Mouse (Mus musculus) mouse embryonic stem cell (cell line): ENCODE data around the gene Mybpc2.

Experiments used
- in situ Hi-C, 2 experiments: fragments of 300-500 bp; cut with MboI; formaldehyde crosslinking; loops; 1 replicate in 1 of 2; 3 replicates in 1 of 2; pipeline ENCODE4 v1.14.3; 2019 to 2020; ENCODE audit warnings: low sequenced_read_pairs in 2 of 2, low pct_unique_long_range_greater_than_20kb in 1 of 2, mixed read lengths in 1 of 2; ENCODE audit not compliant: unreplicated experiment in 1 of 2

Gene Mybpc2

DNA sequence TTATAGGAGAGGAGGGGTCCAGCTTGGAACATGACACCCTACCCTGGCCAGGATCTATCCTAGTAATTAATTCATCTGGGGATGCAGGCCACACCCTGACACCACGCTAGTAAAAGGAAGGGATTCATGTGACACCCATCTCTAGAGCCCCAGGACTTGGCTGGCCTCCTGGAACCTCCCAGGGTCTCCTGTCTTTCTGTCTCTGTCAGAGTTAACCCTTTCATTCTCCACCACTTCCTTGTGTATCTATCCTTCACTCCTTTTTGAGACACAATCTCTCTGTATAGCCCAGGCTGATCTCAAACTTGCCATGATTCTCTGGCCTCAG is 51.9 kb downstream of the Mybpc2 start:
- in situ Hi-C loops, result no loop called here

DNA sequence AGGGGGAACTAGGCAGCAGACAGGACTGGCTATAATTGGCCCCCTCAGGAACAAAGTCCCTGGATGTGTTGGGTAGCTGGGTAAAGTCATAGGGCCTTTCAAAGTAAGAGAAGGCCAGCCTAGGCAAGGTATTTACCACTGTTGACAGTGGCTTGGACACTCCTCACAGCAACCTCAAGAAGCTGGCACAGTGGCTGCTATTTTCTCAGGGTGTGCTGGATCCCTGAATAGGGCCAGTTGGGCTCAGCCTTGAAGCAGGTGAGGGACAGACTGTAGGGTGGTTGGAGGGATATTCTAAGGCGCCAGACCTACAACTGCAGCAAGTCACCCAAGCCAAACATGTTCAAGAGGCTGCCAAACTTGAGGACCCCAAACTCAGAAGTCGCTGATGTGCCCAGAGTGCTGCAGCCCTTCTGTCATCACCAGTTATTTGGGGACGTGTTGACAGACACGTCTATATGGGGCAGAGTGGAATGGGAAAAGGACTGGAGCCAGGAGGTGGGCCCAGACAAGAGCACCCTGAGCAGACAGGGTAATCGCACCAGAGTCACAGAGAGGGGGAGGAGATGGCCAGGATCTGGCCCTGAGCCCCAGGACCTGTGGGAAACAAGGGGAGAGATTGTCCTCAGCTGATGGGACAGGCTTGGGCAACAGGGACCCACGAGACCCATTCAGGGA is 52.4 kb downstream of the Mybpc2 start:
- in situ Hi-C loops, result no loop called here

DNA sequence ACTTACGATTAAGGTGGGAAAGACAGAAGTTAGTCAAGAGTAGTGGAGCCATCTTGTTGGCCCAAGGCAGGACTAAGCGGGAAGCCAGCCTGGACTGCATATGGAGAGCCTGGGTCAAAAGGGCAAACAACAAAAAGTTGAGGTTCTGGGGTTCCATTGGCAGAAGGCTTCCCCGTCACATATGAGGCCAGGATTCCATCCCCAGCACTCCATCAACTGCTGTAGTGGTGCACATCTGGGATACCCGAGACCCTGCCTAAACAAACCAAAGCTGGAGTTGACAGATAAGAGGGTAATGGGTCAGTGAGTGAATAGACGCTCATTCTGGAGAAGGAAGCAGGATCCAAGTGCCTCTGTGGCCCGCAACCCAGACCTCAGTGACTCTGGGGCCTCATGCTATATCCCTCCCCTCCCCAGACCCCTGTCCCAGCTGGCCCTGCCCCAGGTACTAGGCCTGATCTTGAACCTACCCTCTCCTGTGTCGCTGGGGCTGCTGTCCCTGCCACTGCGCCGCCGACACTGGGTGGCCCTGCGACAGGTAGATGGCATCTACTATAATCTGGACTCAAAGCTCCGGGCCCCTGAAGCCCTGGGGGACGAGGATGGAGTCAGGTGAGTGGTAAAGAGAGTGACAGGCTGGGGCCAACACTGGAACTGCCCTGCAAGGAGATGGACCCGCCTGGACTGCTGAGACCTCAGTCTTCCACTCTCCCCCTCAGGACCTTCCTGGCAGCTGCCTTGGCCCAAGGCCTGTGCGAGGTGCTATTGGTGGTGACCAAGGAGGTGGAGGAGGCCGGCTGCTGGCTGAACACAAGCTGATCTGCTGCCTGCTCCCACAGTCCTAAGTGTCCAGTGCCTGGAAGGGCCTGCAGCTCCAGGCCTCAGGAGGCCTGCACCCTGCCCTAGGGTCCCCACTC is 53.5 kb downstream of the Mybpc2 start:
- in situ Hi-C loops, result no loop called here

DNA sequence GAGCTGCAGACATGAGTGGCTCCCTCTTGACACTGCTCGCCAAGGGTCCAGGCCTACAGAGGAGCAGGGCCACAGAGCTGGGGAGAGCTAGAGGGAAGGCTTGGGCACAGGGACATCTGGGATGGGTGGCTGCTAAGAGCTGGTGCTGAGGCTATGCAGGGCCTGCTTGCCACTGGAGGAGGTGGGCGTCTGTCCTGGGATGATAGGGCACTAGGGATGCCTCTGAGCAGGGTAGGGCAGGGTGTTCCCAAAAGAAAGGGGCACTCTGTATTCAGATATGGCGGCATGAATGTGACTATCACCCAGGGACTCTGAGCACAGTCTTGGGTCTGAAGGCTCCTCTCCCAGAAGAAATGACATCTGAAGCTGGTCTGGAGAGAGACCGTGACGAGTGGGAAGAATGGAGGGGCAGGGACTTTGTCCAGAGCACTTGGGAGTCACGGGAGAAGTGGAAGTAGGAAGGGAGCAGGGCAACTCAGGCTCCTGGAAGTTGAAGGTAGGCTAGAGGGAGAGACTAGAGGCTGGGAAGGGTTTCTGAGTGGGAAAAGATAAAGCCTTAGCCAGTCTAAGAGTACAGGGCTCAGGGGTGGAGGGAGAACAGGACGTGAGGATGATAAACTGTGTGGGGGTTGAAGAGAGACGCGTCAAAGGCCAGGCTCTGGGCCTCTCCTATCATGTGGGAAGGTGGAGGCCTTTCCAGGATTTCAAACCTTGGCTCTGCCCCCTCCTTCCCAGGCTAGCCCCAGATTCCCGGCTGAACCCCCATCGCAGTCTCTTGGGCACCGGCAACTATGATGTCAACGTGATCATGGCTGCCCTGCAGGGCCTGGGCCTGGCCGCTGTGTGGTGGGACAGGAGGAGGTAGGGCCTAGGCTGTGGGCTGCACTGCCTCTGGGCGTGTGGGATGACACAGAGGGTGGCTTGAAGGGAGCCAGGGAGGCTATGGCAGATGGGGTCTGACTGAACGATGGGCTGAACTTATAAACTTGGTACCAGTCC is 54.5 kb downstream of the Mybpc2 start:
- in situ Hi-C loops, result no loop called here

DNA sequence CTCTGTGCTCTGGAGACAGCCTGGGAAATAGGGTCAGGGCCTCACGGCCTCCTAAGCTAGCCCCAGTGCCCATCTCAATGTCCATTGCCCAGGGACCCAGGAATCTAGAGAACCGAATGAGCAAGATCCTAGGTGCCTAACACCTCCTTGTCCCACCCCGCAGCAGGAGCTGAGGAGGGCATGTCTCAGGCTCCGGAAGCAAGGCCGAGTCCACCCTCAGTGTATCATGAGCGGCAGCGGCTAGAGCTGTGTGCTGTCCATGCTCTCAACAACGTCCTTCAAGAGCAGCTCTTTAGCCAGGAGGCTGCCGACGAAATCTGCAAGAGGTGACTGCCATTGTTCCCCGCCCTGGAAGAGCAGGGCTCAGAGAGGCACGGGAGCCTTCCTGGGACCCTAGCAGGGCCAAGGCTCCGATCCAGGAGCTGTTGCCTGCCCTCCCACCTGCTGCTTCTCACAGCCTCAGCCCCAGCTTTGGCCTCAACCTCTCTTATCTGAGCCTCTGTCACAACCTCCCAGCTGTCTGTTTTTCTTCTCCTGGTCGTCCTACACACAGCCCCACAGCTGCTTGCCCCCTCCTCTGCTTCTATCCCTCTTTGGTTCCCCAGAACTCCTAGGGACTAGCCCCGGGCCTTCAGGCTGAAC is 55.7 kb downstream of the Mybpc2 start:
- in situ Hi-C loops, result no loop called here

DNA sequence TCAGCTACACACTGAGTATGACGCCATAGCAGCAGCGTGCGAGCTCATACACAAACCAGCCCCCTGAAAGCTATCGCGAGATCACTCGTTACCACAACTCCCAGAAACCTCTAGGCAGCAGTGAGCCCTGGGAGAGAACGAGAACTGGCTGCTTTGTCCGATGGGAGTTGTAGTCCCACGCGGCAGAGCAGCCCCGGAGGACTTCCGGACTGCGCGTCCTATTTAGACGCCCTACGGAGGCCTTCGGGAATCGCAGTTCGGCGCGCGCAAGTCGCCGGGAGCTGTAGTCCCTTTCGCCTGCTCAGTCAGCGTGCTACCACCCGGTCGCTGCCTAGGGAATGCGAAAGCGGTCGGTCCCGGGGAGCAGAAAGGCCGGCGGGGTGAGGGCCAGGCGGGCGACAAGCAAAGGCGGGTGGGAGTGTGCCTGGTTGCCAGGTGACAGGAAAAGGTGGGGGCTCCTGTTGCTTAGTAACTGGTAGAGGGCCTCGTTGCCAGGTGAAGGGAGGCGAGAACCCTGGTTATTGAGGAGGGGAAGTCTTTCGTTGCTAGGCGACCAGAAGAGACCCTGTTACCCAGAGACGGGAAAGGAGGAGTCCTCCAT is 56.5 kb downstream of the Mybpc2 start, which contains the start of gene Josd2:
Gene Josd2 (plus strand): TSS at position 170 of the 601 bp plus-strand sequence.
- in situ Hi-C loops, result no loop called here

DNA sequence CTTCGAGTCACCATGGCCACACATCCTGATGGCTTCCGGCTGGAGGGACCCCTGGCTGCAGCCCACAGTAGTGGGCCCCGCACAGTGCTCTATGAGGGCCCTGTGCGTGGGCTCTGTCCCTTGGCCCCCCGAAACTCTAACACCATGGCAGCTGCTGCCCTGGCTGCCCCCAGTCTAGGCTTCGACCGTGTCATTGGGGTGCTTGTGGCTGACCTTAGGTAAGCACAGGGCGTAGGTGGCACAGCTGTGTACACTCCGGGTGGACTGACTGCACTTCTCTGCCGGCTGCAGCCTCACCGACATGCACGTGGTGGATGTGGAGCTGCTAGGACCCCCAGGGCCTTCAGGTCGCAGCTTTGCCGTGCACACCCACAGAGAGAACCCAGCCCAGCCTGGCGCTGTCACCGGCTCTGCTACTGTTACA is 57.6 kb downstream of the Mybpc2 start:
- in situ Hi-C loops, result no loop called here

DNA sequence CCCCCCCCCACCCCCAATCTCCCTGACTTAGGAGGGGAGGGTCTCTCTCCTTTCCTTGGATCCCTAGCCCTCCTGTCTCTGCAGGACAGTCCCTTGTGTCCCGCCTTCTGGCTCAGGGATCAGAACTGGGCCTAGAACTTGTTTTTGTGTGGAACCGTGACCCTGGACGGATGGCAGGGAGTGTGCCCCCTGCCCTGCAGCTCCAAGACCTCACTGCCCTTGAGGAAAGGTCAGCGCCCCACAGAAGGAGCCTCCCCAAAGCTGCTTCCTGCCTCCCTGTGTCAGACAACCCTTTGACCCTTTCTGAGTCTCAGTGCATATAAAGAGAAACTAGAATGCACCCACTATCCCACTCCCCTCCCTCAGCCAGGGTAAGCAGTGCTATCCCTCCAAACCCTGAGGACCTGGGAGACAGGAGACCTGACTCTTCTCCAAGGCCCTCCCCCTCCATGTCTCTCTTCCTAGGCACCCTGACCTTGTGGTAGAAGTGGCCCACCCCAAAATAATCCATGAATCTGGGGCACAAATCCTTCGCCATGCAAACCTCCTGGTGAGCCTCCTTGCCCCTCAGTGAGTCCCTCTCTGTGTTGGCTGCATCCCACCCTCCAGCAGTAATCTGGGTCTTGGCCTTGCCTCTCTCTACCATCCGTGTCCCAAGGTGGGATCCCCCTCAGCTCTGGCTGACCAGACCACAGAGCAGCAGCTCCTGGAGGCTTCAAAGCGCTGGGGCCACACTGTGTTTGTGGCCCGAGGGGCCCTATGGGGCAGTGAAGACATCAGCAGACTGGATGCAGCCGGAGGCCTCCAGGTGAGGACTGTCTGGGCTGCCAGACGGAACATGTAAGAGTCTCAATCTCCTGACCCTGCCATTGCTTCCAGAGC is 58.2 kb downstream of the Mybpc2 start:
- in situ Hi-C loops, result no loop called here

DNA sequence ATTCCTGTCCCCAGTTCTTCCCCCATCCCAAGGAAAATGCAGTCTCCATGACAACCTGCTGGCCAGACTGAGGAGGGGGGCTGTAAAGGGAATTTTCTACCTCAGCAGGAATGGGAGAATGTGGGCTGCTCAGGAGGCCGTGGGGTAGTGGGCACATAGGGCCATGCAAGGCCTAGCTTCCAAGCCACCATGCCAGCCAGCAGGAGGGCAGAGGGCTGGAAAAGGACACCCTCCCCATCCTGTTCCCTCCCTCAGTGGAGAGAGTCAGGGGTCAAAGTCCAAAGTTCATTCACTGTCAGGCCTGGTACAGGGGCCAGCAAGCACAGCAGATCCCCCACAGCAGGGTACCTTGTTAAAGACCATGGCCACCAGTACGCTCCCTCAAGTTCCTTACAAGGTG is 59.3 kb downstream of the Mybpc2 start, which contains the start of gene Aspdh:
Gene Aspdh (plus strand): TSS at position 281 of the 400 bp plus-strand sequence.
- in situ Hi-C loops, result no loop called here

DNA sequence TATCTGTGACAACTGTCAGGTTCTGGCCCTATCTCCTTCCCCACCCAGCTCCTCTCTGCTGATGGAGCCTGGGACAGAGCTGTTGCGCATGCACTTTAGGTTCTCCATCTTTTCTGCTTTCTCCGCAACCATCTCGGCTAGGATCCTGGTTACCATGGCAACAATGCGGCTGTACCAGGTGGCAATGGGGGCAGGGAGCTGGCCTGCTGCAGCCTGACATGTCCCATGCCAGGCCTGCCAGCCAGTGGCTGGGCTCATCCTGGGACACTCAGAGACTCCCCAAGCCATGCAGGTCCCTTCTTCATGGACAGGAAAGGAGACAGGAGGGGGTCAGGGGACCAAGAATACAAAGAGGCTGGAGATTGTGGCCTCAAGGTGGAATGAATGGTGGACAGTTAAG is 59.9 kb downstream of the Mybpc2 start:
- in situ Hi-C loops, result no loop called here

DNA sequence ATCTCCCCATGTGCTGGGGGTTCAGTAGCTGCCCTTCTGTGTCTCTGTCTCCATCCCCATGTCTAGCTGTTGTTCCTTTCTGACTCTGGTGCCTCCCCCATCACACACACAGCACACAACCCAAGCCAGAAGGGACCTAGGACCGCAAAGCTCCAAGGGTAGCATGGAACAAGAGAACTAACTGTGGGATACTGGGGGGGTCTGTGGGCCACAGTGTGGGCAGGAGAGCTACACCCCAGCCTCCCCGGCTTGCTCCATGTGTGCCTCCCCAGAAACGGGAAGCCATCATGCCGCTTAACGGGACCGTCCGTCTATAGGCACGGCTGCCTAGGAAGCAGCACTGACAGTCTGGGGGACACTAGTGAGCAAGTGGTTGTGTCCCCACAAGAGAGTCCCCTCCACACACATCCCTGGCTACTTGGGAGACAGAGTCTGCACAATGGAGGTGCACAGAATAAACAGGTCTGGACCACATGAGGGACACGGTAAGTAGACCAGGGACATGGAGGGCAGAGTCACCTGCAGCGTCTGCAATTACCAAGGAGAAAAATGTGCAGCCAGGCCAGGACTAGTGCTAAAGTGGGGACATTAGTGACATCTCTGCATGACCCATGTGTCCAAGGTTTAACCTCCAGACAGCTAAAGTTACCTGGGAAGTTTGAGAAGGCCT is 60.8 kb downstream of the Mybpc2 start:
- in situ Hi-C loops, result no loop called here

DNA sequence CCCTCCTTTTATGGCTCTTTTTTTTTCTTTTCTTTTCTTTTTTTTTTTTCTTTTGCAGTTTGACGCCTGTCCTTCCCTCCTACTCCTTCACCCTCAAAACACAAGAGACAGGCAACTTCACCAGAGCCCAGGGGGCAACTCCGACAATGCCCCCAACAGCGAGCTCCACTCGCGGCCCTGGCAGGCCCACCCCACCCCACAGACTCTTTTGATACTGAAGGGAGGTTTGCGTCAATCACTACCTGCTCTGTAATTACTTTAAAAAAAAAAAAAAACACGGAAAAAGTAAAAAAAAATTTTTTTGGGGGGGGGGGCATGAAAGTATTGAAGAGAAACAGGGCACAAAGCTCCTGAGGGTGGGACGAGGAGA is 61.4 kb downstream of the Mybpc2 start:
- in situ Hi-C loops, result no loop called here

DNA sequence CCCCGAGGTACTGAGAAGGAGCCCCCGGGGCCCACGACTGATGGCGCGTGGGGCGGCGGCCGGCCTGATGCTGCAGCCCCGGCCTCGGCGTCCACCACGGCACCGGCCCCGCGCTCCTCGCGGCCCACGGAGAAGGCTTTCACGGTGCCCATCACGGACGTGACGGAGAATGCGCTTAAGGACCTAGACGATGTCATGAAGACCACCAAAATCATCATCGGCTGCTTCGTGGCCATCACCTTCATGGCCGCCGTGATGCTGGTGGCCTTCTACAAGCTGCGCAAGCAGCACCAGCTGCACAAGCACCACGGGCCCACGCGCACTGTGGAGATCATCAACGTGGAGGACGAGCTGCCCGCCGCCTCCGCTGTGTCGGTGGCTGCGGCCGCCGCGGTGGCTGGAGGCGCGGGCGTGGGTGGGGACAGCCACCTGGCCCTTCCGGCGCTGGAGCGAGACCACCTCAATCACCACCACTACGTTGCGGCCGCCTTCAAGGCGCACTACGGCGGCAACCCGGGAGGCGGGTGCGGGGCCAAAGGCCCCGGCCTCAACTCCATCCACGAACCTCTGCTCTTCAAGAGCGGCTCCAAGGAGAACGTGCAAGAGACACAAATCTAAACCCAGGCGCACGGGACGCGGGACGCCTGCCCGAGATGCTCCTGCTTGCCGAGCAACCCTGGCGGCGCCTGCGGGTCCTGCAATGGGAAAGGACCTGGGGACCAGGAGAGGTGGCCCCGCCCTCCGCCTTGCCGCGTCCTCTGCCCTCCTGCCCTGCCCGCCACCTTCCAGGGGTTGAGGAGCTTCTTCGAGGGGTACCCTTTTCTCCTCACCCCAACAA is 62.0 kb downstream of the Mybpc2 start:
- in situ Hi-C loops, result no loop called here

DNA sequence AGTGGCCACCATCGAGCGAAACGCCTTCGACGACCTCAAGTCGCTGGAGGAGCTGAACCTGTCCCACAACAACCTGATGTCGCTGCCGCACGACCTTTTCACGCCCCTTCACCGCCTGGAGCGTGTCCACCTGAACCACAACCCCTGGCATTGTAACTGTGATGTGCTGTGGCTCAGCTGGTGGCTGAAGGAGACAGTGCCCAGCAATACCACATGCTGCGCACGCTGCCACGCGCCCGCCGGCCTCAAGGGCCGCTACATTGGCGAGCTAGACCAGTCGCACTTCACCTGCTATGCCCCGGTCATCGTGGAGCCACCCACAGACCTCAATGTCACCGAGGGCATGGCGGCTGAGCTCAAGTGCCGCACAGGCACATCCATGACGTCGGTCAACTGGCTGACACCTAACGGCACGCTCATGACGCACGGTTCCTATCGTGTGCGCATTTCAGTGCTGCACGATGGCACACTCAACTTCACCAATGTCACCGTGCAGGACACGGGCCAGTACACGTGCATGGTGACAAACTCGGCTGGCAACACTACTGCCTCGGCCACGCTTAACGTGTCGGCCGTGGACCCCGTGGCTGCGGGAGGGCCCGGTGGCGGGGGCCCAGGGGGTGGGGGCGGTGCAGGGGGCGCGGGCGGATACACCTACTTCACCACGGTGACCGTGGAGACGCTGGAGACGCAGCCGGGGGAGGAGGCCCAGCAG is 62.8 kb downstream of the Mybpc2 start:
- in situ Hi-C loops, result no loop called here

DNA sequence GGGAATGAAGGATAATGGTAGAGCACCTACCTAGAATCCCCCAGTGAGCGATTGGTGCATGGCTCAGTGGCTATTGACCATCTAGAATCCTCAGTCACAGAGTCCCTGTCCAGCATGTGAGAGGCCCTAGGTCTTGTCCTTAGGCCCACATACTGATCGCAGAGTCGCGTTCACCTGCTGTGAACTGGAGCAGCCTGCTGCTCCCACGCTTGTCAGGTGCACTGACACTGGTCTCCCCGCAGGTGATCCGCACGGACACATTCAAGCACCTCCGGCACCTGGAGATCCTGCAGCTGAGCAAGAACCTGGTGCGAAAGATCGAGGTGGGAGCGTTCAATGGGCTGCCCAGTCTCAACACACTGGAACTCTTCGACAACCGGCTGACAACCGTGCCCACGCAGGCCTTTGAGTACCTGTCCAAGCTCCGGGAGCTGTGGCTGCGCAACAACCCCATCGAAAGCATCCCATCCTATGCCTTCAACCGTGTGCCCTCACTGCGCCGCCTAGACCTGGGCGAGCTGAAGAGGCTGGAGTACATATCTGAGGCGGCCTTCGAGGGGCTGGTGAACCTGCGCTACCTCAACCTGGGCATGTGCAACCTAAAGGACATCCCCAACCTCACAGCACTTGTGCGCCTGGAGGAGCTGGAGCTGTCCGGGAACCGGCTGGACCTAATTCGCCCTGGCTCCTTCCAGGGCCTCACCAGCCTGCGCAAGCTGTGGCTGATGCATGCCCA is 63.5 kb downstream of the Mybpc2 start:
- in situ Hi-C loops, result no loop called here
